Mouse (Mus musculus): ENCODE measurements around the gene Nfrkb.

Gene Nfrkb

GRCm38 (mm10) chr9:31385947-31386354, at the start of gene Nfrkb:
Gene Nfrkb (plus strand): TSS chr9:31386192.
- DNase-seq (ENCODE audit: low read depth, low spot score) = peak; percentile 85

- peak; percentile 44 for DNase-seq (ENCODE audit: low read depth, low spot score)
Measured at GRCm38 (mm10) chr9:31344289-31344831, 41.6 kb upstream of the Nfrkb start.

- DNase-seq (ENCODE audit: low read depth, low spot score) = no peak
Measured at GRCm38 (mm10) chr9:31346575-31347080, 39.4 kb upstream of the Nfrkb start.

GRCm38 (mm10) chr9:31348458-31348857, 37.5 kb upstream of the Nfrkb start:
- DNase-seq (ENCODE audit: low read depth, low spot score) = no peak

GRCm38 (mm10) chr9:31348915-31349314, 37.1 kb upstream of the Nfrkb start:
- no peak for DNase-seq (ENCODE audit: low read depth, low spot score)

- DNase-seq (ENCODE audit: low read depth, low spot score) = no peak
Measured at GRCm38 (mm10) chr9:31352716-31353115, 33.3 kb upstream of the Nfrkb start.

- DNase-seq (ENCODE audit: low read depth, low spot score) = no peak
Measured at GRCm38 (mm10) chr9:31353518-31353917, 32.5 kb upstream of the Nfrkb start.

GRCm38 (mm10) chr9:31354051-31354450, 31.9 kb upstream of the Nfrkb start:
- no peak for DNase-seq (ENCODE audit: low read depth, low spot score)

GRCm38 (mm10) chr9:31363698-31364609, 22.0 kb upstream of the Nfrkb start:
- peak; percentile 21 for DNase-seq (ENCODE audit: low read depth, low spot score)

GRCm38 (mm10) chr9:31365086-31365485, 20.9 kb upstream of the Nfrkb start:
- no peak for DNase-seq (ENCODE audit: low read depth, low spot score)

- no peak for DNase-seq (ENCODE audit: low read depth, low spot score)
Measured at GRCm38 (mm10) chr9:31371740-31372139, 14.3 kb upstream of the Nfrkb start.

GRCm38 (mm10) chr9:31376661-31377060, 9.3 kb upstream of the Nfrkb start:
- DNase-seq (ENCODE audit: low read depth, low spot score) = no peak

- no peak for DNase-seq (ENCODE audit: low read depth, low spot score)
Measured at GRCm38 (mm10) chr9:31384786-31385499, 1.0 kb upstream of the Nfrkb start.

- DNase-seq (ENCODE audit: low read depth, low spot score) = no peak
Measured at GRCm38 (mm10) chr9:31385500-31385869, 507 bp upstream of the Nfrkb start.

GRCm38 (mm10) chr9:31386368-31387180, 582 bp downstream of the Nfrkb start:
- no peak for DNase-seq (ENCODE audit: low read depth, low spot score)

- DNase-seq (ENCODE audit: low read depth, low spot score) = no peak
Measured at GRCm38 (mm10) chr9:31387206-31387605, 1.2 kb downstream of the Nfrkb start.

- DNase-seq (ENCODE audit: low read depth, low spot score) = no peak
Measured at GRCm38 (mm10) chr9:31400441-31400840, 14.4 kb downstream of the Nfrkb start.

- no peak for DNase-seq (ENCODE audit: low read depth, low spot score)
Measured at GRCm38 (mm10) chr9:31404311-31404710, 18.3 kb downstream of the Nfrkb start.

- DNase-seq (ENCODE audit: low read depth, low spot score) = no peak
Measured at GRCm38 (mm10) chr9:31405217-31405616, 19.2 kb downstream of the Nfrkb start.

GRCm38 (mm10) chr9:31412165-31412564, 26.2 kb downstream of the Nfrkb start:
- no peak for DNase-seq (ENCODE audit: low read depth, low spot score)

GRCm38 (mm10) chr9:31418821-31419220, 32.8 kb downstream of the Nfrkb start:
- DNase-seq (ENCODE audit: low read depth, low spot score) = no peak

All from telencephalon, adult 2 months (tissue).